Mouse (Mus musculus): Measurements from ENCODE around the gene Nptxr. TPM values are rescaled to one million over a fixed set of nuclear protein-coding genes. Genes with fewer than 3 reads are reported as not detected.

Nptxr gene
- polyA plus RNA-seq, 1 experiment from 2014 or later: 7.6 TPM

- Histone ChIP-seq H3K27me3 (replicated peaks; ENCODE audit: control insufficient read depth, insufficient read depth, low read length) (no peaks in the 10 kb centered on the region), H3K4me3 (ENCODE audit: low read depth, low read length) (no peak overlapping the region)
- peak; percentile 29; the same call in 1 of the 2 replicates for ATAC-seq
Observed at GRCm38 (mm10) chr15:79747998-79748397, 56.6 kb downstream of the Nptxr start.

GRCm38 (mm10) chr15:79745883-79746282, 58.7 kb downstream of the Nptxr start:
- Histone ChIP-seq H3K9me3 (replicated peaks; ENCODE audit: control insufficient read depth, low read length) (no peaks in the 10 kb centered on the region), H3K4me3 (ENCODE audit: low read depth, low read length) (no peak overlapping the region), H3K36me3 (ENCODE audit: control insufficient read depth, insufficient read depth, low read length) (no peaks in the 10 kb centered on the region), H3K9ac (ENCODE audit: low read length) (no peak overlapping the region), H3K4me1 (ENCODE audit: control insufficient read depth, insufficient read depth, low read length) (peaks cover 10% of the 10 kb centered on the region), H3K27ac (ENCODE audit: low read depth, low read length) (no peak overlapping the region), H3K4me2 (ENCODE audit: low read length) (no peak overlapping the region), H3K27me3 (replicated peaks; ENCODE audit: control insufficient read depth, insufficient read depth, low read length) (no peaks in the 10 kb centered on the region)
- 90% methylated on average over 5 of the region's 5 CpGs for WGBS
- ATAC-seq: no peak
- DNase-seq (ENCODE audit: low spot score): no peak

More at GRCm38 (mm10) chr15:79747998-79748397, 56.6 kb downstream of the Nptxr start:
- peak; percentile 51 for DNase-seq (ENCODE audit: low spot score)
- 52% methylated on average over 11 of the region's 11 CpGs for WGBS
- Histone ChIP-seq H3K4me2 (ENCODE audit: low read length) (no peak overlapping the region), H3K4me1 (ENCODE audit: control insufficient read depth, insufficient read depth, low read length) (peaks cover 3% of the 10 kb centered on the region; the same call in 1 of the 2 replicates), H3K9me3 (replicated peaks; ENCODE audit: control insufficient read depth, low read length) (no peaks in the 10 kb centered on the region), H3K27ac (ENCODE audit: low read depth, low read length) (no peak overlapping the region), H3K36me3 (ENCODE audit: control insufficient read depth, insufficient read depth, low read length) (no peaks in the 10 kb centered on the region), H3K9ac (ENCODE audit: low read length) (no peak overlapping the region)

DNA sequence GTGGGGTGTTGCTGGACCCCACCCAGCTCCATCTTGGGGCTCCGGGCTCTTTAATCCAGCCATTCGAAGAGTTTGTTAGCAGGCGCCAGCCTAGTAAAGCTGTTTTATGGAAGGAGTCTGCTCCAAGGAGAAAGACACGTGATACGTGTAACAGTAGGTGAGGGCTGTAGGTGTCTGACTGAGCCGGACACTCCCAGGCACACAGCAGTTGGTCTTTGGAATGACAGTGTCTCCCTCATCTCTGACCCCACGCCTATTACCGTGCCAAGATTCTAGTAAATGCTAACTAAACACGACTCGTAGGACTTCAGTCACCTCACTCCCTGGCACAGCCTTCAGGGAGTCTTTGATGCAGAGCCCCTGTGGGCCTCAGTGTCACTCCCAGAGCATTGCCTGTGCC, 59.3 kb downstream of the Nptxr start:
- Histone ChIP-seq H3K9me3 (replicated peaks; ENCODE audit: control insufficient read depth, low read length) (no peaks in the 10 kb centered on the region), H3K4me1 (ENCODE audit: control insufficient read depth, insufficient read depth, low read length) (peaks cover 15% of the 10 kb centered on the region), H3K4me2 (ENCODE audit: low read length) (no peak overlapping the region), H3K9ac (ENCODE audit: low read length) (no peak overlapping the region), H3K36me3 (ENCODE audit: control insufficient read depth, insufficient read depth, low read length) (no peaks in the 10 kb centered on the region), H3K27me3 (replicated peaks; ENCODE audit: control insufficient read depth, insufficient read depth, low read length) (no peaks in the 10 kb centered on the region), H3K4me3 (ENCODE audit: low read depth, low read length) (no peak overlapping the region), H3K27ac (ENCODE audit: low read depth, low read length) (no peak overlapping the region)
- WGBS: 88% methylated on average over 10 of the region's 10 CpGs
- ATAC-seq (no peak), DNase-seq (ENCODE audit: low spot score) (no peak)

DNA sequence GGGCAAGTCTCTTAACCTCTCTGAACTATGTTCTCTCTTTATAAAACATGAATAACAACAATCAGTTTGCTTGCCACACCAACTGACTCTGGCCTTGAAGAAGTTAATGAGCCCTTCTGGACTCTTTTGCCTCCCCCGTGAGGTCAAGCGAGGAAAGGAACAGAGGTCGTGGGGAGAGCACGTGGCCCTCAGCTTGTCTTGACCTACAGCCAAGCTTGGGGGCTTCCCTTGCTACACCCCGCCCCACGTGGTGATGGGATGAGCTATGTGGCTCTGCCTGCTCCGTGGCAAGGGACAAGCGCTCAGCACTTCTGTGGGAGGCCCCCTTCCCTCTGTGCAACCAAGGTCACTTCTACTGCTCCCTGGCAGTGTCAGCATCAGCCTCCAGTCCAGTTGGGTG, 59.8 kb downstream of the Nptxr start:
- no peaks in the 10 kb centered on the region for H3K9me3 ChIP-seq (replicated peaks; ENCODE audit: control insufficient read depth, low read length)
- WGBS: 78% methylated on average over 8 of the region's 8 CpGs
- no peak overlapping the region for H3K9ac ChIP-seq (ENCODE audit: low read length)
- H3K4me2 ChIP-seq (ENCODE audit: low read length): no peak overlapping the region
- 0 out of 2 replicates have a peak, but pooled peaks cover under 1% of the 10 kb centered on the region for H3K36me3 ChIP-seq (ENCODE audit: control insufficient read depth, insufficient read depth, low read length)
- H3K27me3 ChIP-seq (replicated peaks; ENCODE audit: control insufficient read depth, insufficient read depth, low read length): no peaks in the 10 kb centered on the region
- H3K27ac ChIP-seq (ENCODE audit: low read depth, low read length): no peak overlapping the region
- DNase-seq (ENCODE audit: low spot score): no peak
- peaks cover 15% of the 10 kb centered on the region for H3K4me1 ChIP-seq (ENCODE audit: control insufficient read depth, insufficient read depth, low read length)
- H3K4me3 ChIP-seq (ENCODE audit: low read depth, low read length): no peak overlapping the region
- ATAC-seq: no peak

DNA sequence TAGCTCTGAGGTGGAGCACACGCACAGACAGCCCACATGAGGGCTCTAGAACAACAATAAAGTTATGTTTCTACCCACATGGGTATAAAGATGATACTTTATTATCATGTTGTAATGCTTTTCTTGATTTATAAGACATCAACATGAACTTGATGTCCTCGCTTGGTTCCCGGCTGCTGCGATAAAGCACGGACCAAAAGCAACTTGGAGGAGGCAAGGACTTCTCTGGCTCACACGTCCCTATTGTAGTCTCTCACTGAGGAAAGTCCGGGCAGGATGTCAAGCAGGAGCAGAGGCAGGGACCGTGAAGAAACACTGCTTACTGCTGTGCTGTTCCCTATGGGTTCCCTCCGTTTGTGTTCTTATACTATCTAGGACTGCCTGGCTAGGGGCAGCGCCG, 60.6 kb downstream of the Nptxr start:
- H3K27me3 ChIP-seq (replicated peaks; ENCODE audit: control insufficient read depth, insufficient read depth, low read length): no peaks in the 10 kb centered on the region
- H3K4me3 ChIP-seq (ENCODE audit: low read depth, low read length): no peak overlapping the region
- no peak overlapping the region for H3K9ac ChIP-seq (ENCODE audit: low read length)
- peaks cover 15% of the 10 kb centered on the region for H3K4me1 ChIP-seq (ENCODE audit: control insufficient read depth, insufficient read depth, low read length)
- H3K27ac ChIP-seq (ENCODE audit: low read depth, low read length): no peak overlapping the region
- peaks cover 8% of the 10 kb centered on the region for H3K36me3 ChIP-seq (ENCODE audit: control insufficient read depth, insufficient read depth, low read length)
- no peak overlapping the region for H3K4me2 ChIP-seq (ENCODE audit: low read length)
- 92% methylated on average over 11 of the region's 11 CpGs for WGBS
- ATAC-seq: no peak
- no peak for DNase-seq (ENCODE audit: low spot score)
- H3K9me3 ChIP-seq (replicated peaks; ENCODE audit: control insufficient read depth, low read length): no peaks in the 10 kb centered on the region

DNA sequence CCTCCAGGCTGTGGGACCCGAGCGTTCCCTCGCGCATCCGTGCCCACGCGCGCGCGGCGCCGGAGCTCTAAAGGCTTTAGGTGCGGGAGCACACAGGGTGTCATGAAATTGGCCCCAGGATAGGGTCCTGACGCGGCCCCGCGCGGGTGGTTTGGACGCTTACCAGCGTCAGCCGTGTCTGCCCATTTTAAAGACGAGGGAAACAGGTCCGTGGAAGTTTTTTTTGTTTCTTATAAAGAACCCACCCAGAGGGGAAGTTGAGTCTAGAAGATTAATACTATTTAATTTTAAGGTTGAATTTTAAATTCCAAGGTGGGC, 61.9 kb downstream of the Nptxr start:
- Histone ChIP-seq H3K4me2 (ENCODE audit: low read length) (peak overlapping the region; percentile 55), H3K4me1 (ENCODE audit: control insufficient read depth, insufficient read depth, low read length) (peaks cover 15% of the 10 kb centered on the region), H3K4me3 (ENCODE audit: low read depth, low read length) (peak overlapping the region; percentile 87), H3K9ac (ENCODE audit: low read length) (peak overlapping the region; percentile 92), H3K9me3 (replicated peaks; ENCODE audit: control insufficient read depth, low read length) (no peaks in the 10 kb centered on the region), H3K36me3 (ENCODE audit: control insufficient read depth, insufficient read depth, low read length) (peaks cover 22% of the 10 kb centered on the region), H3K27me3 (replicated peaks; ENCODE audit: control insufficient read depth, insufficient read depth, low read length) (no peaks in the 10 kb centered on the region), H3K27ac (ENCODE audit: low read depth, low read length) (0 out of 2 replicates have a peak overlapping the region, but pooled peaks have one; percentile 14)
- WGBS: 0% methylated on average over 23 of the region's 23 CpGs
- no peak for ATAC-seq
- no peak for DNase-seq (ENCODE audit: low spot score)

- Histone ChIP-seq H3K9me3 (replicated peaks; ENCODE audit: control insufficient read depth, low read length) (no peaks in the 10 kb centered on the region), H3K4me2 (ENCODE audit: low read length) (peak within 1 kb of the TSS; percentile 55), H3K4me3 (ENCODE audit: low read depth, low read length) (peak within 1 kb of the TSS; percentile 87), H3K27me3 (replicated peaks; ENCODE audit: control insufficient read depth, insufficient read depth, low read length) (no peaks in the 10 kb centered on the region), H3K36me3 (ENCODE audit: control insufficient read depth, insufficient read depth, low read length) (peaks cover 27% of the 10 kb centered on the region), H3K9ac (ENCODE audit: low read length) (peak within 1 kb of the TSS; percentile 92), H3K4me1 (ENCODE audit: control insufficient read depth, insufficient read depth, low read length) (peaks cover 15% of the 10 kb centered on the region), H3K27ac (ENCODE audit: low read depth, low read length) (0 out of 2 replicates have a peak within 1 kb of the TSS, but pooled peaks have one; percentile 14)
- DNase-seq (ENCODE audit: low spot score): peak; percentile 95
- peak; percentile 96 for ATAC-seq
- under 1% methylated on average over 76 of the region's 93 CpGs for WGBS
Observed at GRCm38 (mm10) chr15:79741921-79742705, 62.5 kb downstream of the Nptxr start, which contains the start of gene Sun2. Gene Sun2, minus strand, starts transcription at chr15:79742536.

DNA sequence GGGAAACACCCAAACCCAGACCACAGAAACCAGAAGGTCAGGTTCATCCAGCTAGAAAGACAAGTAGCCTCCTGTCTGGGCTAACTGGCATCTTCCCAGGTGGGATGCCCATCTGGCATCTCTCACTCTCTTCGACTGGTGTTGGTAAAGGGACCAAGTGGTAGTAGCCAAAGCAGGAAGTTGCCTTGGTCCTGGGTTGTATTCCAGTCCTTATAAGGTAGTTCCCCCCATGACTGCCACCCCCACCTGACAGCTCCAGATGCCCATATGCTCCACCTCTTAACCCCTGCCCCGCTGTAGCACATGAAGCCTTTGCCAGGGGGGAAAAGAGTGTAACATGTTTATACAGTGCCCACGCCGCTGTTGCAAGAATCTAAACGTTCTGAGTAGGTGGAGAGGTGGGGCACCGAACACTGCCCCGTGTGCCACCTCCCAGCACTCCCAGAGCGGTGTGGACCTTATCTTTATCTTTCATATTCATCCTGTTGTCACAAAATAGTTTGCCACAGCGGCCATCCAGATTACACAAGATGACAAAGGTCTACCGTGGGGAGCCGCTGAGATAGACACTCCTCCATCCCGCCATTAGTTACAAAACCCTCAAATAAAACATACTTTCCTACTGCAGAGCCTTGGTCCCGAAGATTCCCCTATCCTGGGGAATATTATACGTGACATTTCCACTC, 63.2 kb downstream of the Nptxr start:
- Histone ChIP-seq H3K9me3 (replicated peaks; ENCODE audit: control insufficient read depth, low read length) (no peaks in the 10 kb centered on the region), H3K36me3 (ENCODE audit: control insufficient read depth, insufficient read depth, low read length) (peaks cover 35% of the 10 kb centered on the region), H3K4me2 (ENCODE audit: low read length) (peak overlapping the region; percentile 55), H3K4me3 (ENCODE audit: low read depth, low read length) (peak overlapping the region; percentile 87), H3K4me1 (ENCODE audit: control insufficient read depth, insufficient read depth, low read length) (peaks cover 15% of the 10 kb centered on the region), H3K27ac (ENCODE audit: low read depth, low read length) (no peak overlapping the region), H3K9ac (ENCODE audit: low read length) (peak overlapping the region; percentile 92), H3K27me3 (replicated peaks; ENCODE audit: control insufficient read depth, insufficient read depth, low read length) (no peaks in the 10 kb centered on the region)
- DNase-seq (ENCODE audit: low spot score) (no peak), ATAC-seq (no peak)
- 34% methylated on average over 14 of the region's 14 CpGs for WGBS

DNA sequence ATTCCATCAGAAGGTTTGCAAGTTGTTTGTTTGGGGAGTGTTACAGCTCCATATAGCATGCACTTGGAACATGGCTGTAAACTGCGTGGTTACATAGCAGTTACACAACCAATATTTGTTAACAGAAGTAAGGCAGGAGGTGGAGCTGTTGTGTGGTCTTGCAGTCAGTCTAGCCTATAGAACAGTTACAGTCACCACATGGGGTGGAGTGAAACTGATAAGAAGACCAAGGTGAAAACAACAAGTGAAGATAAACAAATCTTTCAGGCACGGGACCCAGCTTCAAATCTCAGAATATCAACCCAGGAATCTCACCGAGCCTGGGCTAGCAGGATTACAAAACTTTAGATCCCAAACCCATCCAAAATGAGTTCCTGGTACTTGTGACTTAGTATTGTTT, 63.8 kb downstream of the Nptxr start:
- Histone ChIP-seq H3K27me3 (replicated peaks; ENCODE audit: control insufficient read depth, insufficient read depth, low read length) (no peaks in the 10 kb centered on the region), H3K9ac (ENCODE audit: low read length) (peak overlapping the region; percentile 92; the same call in 1 of the 2 replicates), H3K27ac (ENCODE audit: low read depth, low read length) (no peak overlapping the region), H3K9me3 (replicated peaks; ENCODE audit: control insufficient read depth, low read length) (no peaks in the 10 kb centered on the region), H3K4me2 (ENCODE audit: low read length) (peak overlapping the region; percentile 55), H3K4me1 (ENCODE audit: control insufficient read depth, insufficient read depth, low read length) (peaks cover 15% of the 10 kb centered on the region), H3K36me3 (ENCODE audit: control insufficient read depth, insufficient read depth, low read length) (peaks cover 38% of the 10 kb centered on the region), H3K4me3 (ENCODE audit: low read depth, low read length) (peak overlapping the region; percentile 87; the same call in 1 of the 2 replicates)
- no peak for DNase-seq (ENCODE audit: low spot score)
- 89% methylated on average over 3 of the region's 3 CpGs for WGBS
- ATAC-seq: no peak
